17 mouse cellular contexts compared by ENCODE assay signal in the genomic region with DNA sequence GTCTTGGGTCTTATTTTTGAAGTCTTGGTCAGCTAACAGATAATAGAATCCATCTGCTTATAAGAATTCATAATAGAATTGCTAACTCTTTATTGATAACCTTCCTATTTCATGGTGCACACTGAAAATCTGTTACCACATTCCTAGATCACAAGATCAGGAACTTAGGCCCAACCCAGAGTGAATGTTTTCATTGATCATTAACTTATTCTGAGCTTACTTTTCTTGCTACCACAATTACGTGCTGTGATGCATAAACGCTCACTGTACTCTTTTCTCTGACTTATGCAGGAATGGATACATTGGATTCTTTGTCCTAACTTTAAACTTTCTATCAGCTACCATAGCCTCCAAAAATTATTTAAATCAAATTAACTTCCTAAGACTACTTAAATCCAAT.
"Had no signal": no experiment of that assay in that cellular context is flagged by ENCODE, and none has a peak within 500 bp of the region (broad histone marks: within the 10 kb centered on the region; RNA-seq: fewer than 3 reads in every experiment).

No protein-coding gene starts in this region.

- H3K27ac ChIP-seq: hindbrain, embryonic 12.5 days; limb, embryonic 12.5 days; liver, embryonic 13.5 days; neural tube, embryonic 15.5 days; stomach, postnatal 0 days had no signal

- H3K36me3 ChIP-seq: hindbrain, embryonic 12.5 days; limb, embryonic 12.5 days; liver, embryonic 13.5 days; neural tube, embryonic 15.5 days had no signal

- H3K4me1 ChIP-seq: hindbrain, embryonic 12.5 days; limb, embryonic 12.5 days; neural tube, embryonic 15.5 days had no signal

- H3K9ac ChIP-seq: hindbrain, embryonic 12.5 days; limb, embryonic 12.5 days; liver, embryonic 13.5 days; neural tube, embryonic 15.5 days had no signal

- DNase-seq: layer of hippocampus, adult 9-11 months; layer of hippocampus, postnatal 36 days; liver, embryonic 13.5 days; lung, adult 2 months; lung, postnatal 36 days; midbrain, embryonic 14.5 days; right cerebral cortex, adult 18-20 months; right cerebral cortex, postnatal 25 days; thymus, postnatal 4 days had no signal

- H3K4me3 ChIP-seq: hindbrain, embryonic 12.5 days; limb, embryonic 12.5 days; liver, embryonic 13.5 days; myocyte; neural tube, embryonic 15.5 days had no signal

- ATAC-seq: hindbrain, embryonic 16.5 days; inflammation-experienced regulatory T-cells, adult 6 months; lung, postnatal 0 days had no signal

- H3K9me3 ChIP-seq: hindbrain, embryonic 12.5 days; limb, embryonic 12.5 days; liver, embryonic 13.5 days; neural tube, embryonic 15.5 days had no signal

- H3K4me2 ChIP-seq: hindbrain, embryonic 12.5 days; limb, embryonic 12.5 days; liver, embryonic 13.5 days; neural tube, embryonic 15.5 days had no signal

- H3K27me3 ChIP-seq: limb, embryonic 12.5 days; liver, embryonic 13.5 days; neural tube, embryonic 15.5 days had no signal
